Mouse (Mus musculus): ENCODE results near the gene Stau1.
A peak's percentile ranks its signal among the peaks of the same experiment; 100 is the strongest.

Gene Stau1

DNA sequence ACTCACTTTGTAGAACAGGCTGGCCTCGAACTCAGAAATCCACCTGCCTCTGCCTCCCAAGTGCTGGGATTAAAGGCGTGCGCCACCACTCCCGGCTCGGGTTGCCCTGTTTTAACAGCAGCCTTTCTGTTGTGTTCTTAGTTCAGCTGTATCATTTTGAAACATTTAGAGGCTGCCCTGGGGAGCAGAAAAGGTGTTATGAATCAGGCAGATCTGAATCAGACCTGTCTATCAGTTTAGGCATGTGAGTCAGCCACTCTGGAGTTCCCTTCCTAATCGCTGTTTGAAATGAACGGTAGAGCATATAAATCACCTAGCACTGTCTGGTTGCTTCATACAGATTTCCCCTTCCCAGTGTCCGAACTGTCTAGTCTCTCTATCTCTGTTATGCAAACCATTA lies 85.6 kb downstream of the Stau1 start:
- no peak for DNase-seq (ENCODE audit: low read depth, low spot score)

DNA sequence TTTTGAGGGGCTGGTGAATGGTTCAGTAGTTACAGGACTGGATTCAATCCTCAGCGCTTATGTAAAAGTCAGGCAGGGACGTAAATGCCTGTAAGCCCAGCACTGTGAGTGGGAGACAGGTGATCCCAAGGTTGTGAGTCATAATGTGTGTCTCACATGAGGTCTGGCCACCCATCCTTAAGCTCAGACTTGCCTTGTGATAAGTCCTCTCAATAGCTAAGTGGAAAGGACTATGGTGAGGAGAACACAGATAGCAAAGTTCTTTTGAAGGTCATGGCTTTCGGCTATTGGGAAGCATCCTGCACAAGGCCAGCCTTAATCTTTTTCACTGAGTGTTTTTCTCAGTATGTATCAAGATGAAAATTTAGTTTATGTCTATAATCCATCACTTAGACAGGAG lies 86.4 kb downstream of the Stau1 start:
- no peak for DNase-seq (ENCODE audit: low read depth, low spot score)

DNA sequence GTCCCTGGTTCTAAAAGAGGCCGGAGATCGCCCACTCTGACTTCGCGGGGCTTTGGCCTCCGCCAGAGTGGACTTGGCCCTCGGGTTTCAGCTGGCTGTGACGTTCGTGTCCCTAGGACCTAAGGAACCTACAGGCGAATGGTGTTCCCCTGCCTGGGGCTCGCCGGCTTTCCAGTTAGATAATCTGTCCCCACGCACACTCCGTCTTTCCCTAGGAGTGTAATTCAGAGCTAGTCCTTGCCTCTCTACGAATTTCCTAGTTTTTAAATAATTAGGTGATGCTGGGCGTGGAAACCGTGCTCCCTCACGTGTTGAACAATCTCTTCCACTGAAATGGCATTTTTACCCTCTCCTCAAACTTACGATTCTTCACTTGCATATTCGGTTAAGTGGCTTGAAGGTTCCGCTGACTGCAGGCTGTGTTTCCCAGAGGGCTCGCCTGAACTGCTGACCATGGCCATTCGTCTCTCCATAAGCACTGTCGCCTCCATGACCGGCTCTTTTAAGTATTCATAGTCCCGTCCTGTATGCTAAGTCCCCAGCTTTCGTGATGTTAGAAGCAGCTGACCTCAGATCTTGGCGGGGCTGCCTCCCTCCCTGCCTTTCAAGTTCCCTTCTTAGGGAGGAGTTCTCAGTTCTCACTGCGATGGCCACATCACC lies 89.4 kb downstream of the Stau1 start:
- no peak for DNase-seq (ENCODE audit: low read depth, low spot score)

DNA sequence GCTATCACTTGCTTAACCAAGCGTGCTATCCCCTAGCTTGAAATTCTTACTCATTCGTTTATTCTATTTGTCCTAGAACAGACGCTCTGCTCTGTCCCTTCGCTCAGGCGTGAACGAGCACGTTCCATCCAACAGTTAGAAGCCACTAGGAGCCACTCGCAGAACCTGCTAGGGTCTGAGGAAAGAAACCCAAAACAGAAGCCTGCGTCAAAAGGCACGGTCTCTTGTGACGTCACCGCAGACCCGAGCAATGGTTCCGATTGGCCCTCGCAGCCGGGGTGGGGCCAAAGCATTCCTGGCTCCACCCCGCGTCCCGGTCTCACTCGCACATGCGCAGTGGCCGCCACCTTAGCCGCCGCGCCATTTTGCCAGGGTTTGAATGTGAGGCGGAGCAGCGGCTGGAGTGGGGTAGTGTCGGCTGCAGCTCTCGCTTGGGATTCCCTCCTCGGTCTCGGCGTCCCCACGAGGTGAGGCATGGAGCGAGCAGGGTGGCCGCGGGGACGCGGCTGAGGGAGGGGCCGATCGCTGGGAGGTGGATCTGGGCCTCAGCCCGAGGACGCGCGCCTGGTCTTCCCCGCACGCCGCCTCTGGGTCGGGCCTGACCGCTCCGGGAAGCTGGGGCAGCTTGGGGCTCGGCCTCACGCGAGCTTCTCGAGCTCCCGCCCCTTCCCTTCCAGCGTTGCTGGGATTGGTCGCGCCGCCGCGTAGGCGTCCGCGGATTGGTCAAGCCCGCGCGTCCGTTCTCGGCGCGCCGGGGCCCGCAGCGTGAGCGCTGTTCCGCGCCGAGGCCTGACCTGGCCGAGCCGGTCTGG lies 90.2 kb downstream of the Stau1 start, which contains the start of gene Cse1l:
Gene Cse1l (plus strand): TSS at position 330 of the 812 bp plus-strand sequence.
- DNase-seq (ENCODE audit: low read depth, low spot score): peak; percentile 92

DNA sequence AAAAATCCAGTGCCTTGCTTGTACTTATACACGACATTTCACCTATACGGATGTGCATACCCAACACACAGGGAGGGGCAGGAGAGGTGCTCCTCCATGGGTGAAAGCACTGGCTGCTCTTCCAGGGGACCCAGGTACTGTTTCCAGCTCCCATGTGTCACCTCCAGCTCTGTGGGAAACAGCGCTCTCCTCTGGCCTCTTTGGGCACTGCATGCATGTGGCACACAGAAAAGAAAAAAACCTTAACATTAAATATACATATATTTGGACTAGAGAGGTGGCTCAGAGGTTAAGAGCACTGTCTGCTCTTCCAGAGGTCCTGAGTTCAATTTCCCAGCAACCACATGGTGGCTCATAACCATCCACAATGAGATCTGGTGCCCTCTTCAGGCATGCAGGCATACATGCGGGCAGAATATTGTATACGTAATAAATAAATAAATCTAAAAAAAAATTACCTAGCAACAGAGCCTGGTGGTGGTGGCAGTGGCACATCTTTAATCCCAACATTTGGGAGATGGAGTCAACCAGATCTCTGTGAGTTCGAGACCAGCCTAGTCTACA lies 92.3 kb downstream of the Stau1 start:
- DNase-seq (ENCODE audit: low read depth, low spot score): no peak

DNA sequence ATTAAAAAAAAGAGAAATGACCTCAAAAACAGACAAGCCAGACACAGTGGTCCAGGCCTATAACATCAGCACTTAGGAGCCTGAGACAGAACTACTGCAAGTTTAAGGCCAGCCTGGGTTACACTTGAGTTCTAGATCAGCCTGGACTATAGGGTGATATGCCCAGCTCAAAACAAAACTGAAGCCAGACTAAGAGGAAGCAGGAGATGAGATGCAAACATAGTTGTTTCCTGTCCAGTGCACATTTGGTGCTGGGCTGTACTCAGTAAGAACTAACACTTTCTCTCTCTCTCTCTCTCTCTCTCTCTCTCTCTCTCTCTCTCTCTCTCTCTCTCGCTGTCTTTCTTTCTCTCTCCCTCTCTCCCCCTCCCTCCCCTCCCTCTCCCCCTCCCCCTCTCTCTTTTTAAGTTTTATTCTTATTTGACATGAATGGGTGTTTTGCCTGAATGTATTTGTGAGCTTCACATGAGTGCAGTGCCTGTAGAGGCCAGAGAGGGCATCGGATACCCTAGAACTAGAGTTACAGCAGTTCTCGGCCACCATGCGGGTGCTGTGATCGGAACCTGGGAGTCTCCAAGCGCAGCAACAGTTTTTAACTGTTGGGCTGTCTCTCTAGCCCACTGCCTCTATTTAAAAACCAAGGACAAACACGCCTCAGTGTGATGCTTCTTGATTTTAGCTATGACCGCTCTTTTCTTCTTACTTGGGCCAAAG lies 95.2 kb downstream of the Stau1 start:
- no peak for DNase-seq (ENCODE audit: low read depth, low spot score)

DNA sequence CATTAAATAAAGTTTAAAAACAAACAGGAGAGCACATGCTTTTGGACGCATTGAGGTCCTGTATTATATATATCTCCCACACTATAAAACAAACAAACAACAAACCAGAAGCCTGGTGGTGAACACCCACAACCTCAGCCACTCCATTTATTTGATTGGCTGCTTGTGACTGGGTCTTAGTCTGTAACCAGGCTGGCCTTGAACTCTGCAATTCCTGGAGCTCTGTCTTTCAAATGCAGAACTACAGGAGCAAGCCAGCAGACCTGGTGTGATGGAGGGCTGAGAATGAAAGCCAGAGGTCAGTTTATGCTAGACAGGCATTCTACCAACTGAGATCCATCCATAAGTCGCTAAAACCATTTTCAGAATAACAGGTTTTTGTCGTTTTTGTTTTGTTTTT lies 96.4 kb downstream of the Stau1 start:
- DNase-seq (ENCODE audit: low read depth, low spot score): no peak

DNA sequence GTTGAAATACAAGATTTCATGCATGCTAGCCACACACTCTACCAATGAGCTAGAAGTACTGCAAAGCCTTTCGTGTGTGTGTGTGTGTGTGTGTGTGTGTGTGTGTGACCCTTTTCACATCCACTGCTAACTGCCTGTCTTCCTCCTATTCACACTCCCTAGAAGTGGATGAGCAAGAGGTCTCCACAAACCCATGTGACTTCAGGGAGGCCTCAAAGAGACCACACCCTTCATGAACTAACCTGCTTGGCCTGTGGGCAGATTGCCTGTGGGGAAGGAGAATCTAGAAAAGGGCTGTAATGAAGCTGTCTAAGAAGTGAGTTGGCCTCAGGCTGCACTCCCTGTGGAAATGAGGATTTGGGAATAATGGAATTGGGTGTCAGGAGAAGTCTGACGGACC lies 96.9 kb downstream of the Stau1 start:
- no peak for DNase-seq (ENCODE audit: low read depth, low spot score)

Data from retina, adult 2 months (tissue).